Mouse (Mus musculus): Measurements from ENCODE around the gene Srd5a2.
"Not testable (repeated sequence)": the region's sequence is repeated elsewhere in the genome, so short reads cannot be mapped to it uniquely, and the experiment has no call there.

DNA sequence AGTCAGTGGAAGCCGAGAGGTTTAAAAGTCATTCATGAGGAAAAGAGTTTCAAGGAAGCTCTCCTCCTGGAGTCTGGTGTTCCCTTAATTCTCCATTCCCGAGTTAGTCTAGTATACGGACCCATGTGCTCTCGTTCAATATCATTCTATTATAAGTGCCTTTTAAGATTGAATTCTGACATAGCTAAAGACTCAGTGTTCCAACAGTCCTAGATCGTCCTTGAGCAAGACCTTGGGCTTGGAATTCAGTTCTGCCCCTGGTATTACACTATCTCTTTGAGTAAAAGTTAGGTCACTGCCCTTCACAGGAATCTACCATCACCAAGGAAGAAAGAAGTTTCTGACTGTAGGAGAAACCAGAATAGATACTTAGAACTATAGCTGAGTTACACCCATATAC is 15.0 kb upstream of the Srd5a2 start:
- TF ChIP-seq CTCF (IDR thresholded peaks at IDR 0.05; ENCODE audit: insufficient read depth, low read length); POLR2A (IDR thresholded peaks at IDR 0.05; ENCODE audit: borderline replicate concordance, extremely low read depth, low read depth, low read length): not testable (repeated sequence)

Measured in lung, adult 2 months (tissue).